Mouse (Mus musculus): ENCODE measurements around the gene Dnmt1. TPM values are rescaled to one million over a fixed set of nuclear protein-coding genes. Genes with fewer than 3 reads are reported as not detected.

Dnmt1 gene
- polyA plus RNA-seq, 1 experiment from 2014 or later = 51.5 TPM

- Histone ChIP-seq H3K36me3 (ENCODE audit: control insufficient read depth, insufficient read depth, low read length) (peaks cover 74% of the 10 kb centered on the region), H3K4me1 (ENCODE audit: control insufficient read depth, insufficient read depth, low read length) (peaks cover 5% of the 10 kb centered on the region)
- ATAC-seq (ENCODE audit: low FRiP score, low TSS enrichment) = no peak
Observed at GRCm38 (mm10) chr9:20893590-20894343, 65.9 kb downstream of the Dnmt1 start.

GRCm38 (mm10) chr9:20893069-20893468, 66.6 kb downstream of the Dnmt1 start:
- no peak overlapping the region for H3K4me3 ChIP-seq (replicated peaks; ENCODE audit: low read depth, low read length)
- H3K36me3 ChIP-seq (ENCODE audit: control insufficient read depth, insufficient read depth, low read length) = peaks cover 74% of the 10 kb centered on the region
- DNase-seq (no peak), ATAC-seq (ENCODE audit: low FRiP score, low TSS enrichment) (no peak)
- H3K9ac ChIP-seq (replicated peaks; ENCODE audit: low read length) = no peak overlapping the region
- H3K4me2 ChIP-seq (ENCODE audit: low read length) = no peak overlapping the region
- no peaks in the 10 kb centered on the region for H3K27me3 ChIP-seq (ENCODE audit: control insufficient read depth, insufficient read depth, low read length)
- no peak overlapping the region for H3K27ac ChIP-seq (replicated peaks; ENCODE audit: low read depth, low read length)
- peaks cover 5% of the 10 kb centered on the region for H3K4me1 ChIP-seq (ENCODE audit: control insufficient read depth, insufficient read depth, low read length)
- WGBS = 67% methylated on average over 5 of the region's 5 CpGs
- no peaks in the 10 kb centered on the region for H3K9me3 ChIP-seq (ENCODE audit: control insufficient read depth, low read length)

More at GRCm38 (mm10) chr9:20893590-20894343, 65.9 kb downstream of the Dnmt1 start:
- no peak overlapping the region for H3K4me3 ChIP-seq (replicated peaks; ENCODE audit: low read depth, low read length)
- WGBS = 88% methylated on average over 13 of the region's 13 CpGs
- no peak for DNase-seq
- H3K9ac ChIP-seq (replicated peaks; ENCODE audit: low read length) = no peak overlapping the region
- H3K27me3 ChIP-seq (ENCODE audit: control insufficient read depth, insufficient read depth, low read length) = no peaks in the 10 kb centered on the region
- no peak overlapping the region for H3K27ac ChIP-seq (replicated peaks; ENCODE audit: low read depth, low read length)
- H3K4me2 ChIP-seq (ENCODE audit: low read length) = no peak overlapping the region
- H3K9me3 ChIP-seq (ENCODE audit: control insufficient read depth, low read length) = no peaks in the 10 kb centered on the region

DNA sequence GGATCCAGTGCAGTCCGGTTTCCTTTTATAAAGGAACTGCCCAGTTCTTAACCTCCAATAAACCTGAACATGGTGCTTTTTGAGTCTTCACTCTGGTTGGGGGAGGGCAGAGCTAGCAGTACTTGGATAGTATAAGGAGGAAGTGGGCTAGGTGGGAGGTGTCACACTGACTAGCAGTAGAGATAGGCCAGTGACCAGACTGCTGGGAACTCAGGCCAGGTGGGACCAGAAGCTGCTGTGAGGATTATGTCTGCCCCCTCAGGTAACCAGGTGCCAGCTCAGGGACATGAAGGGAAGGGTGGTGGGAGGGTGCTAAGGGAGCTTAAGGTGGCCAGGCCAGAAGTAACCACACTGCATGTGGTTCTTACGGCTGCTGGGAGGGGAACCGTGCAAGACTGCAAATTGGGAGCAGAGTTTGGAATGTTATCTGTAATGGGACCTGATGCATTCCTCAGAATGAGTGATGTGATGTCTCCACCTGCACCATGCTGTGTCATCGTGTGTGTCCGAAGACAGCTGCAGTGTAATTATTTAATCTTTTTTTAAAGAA, 67.5 kb downstream of the Dnmt1 start:
- ATAC-seq (ENCODE audit: low FRiP score, low TSS enrichment) = no peak
- H3K4me1 ChIP-seq (ENCODE audit: control insufficient read depth, insufficient read depth, low read length) = no peaks in the 10 kb centered on the region
- H3K9ac ChIP-seq (replicated peaks; ENCODE audit: low read length) = no peak overlapping the region
- H3K4me2 ChIP-seq (ENCODE audit: low read length) = no peak overlapping the region
- H3K9me3 ChIP-seq (ENCODE audit: control insufficient read depth, low read length) = no peaks in the 10 kb centered on the region
- no peaks in the 10 kb centered on the region for H3K27me3 ChIP-seq (ENCODE audit: control insufficient read depth, insufficient read depth, low read length)
- WGBS = 82% methylated on average over 5 of the region's 5 CpGs
- no peak overlapping the region for H3K27ac ChIP-seq (replicated peaks; ENCODE audit: low read depth, low read length)
- H3K4me3 ChIP-seq (replicated peaks; ENCODE audit: low read depth, low read length) = no peak overlapping the region
- H3K36me3 ChIP-seq (ENCODE audit: control insufficient read depth, insufficient read depth, low read length) = peaks cover 74% of the 10 kb centered on the region
- no peak for DNase-seq

- 86% methylated on average over 26 of the region's 26 CpGs for WGBS
- no peak for ATAC-seq (ENCODE audit: low FRiP score, low TSS enrichment)
Observed at GRCm38 (mm10) chr9:20891339-20892103, 68.2 kb downstream of the Dnmt1 start.

DNA sequence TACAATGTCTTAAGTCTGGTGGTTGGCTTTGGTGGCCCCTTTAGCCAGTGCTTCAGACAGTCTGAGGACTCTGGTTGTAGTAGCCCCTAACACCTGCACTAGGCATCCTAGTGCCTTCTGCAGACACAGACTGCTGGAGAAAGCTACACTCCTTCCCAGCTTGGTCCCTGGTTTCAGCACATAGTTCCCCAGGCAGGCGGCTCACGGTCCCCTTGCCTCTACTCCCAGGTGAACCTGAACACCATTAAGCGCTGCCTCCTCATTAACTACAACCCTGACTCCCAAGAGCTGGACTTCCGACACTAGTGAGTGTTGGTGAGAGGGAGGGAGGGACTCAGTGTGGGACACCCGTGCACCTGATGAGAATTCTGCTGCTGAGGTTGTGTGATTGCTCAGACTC, 69.3 kb downstream of the Dnmt1 start:
- ATAC-seq (ENCODE audit: low FRiP score, low TSS enrichment) = no peak
- Histone ChIP-seq H3K27me3 (ENCODE audit: control insufficient read depth, insufficient read depth, low read length) (no peaks in the 10 kb centered on the region), H3K4me1 (ENCODE audit: control insufficient read depth, insufficient read depth, low read length) (no peaks in the 10 kb centered on the region), H3K4me3 (replicated peaks; ENCODE audit: low read depth, low read length) (no peak overlapping the region), H3K4me2 (ENCODE audit: low read length) (no peak overlapping the region), H3K9me3 (ENCODE audit: control insufficient read depth, low read length) (no peaks in the 10 kb centered on the region), H3K27ac (replicated peaks; ENCODE audit: low read depth, low read length) (no peak overlapping the region), H3K36me3 (ENCODE audit: control insufficient read depth, insufficient read depth, low read length) (peaks cover 62% of the 10 kb centered on the region), H3K9ac (replicated peaks; ENCODE audit: low read length) (no peak overlapping the region)
- 93% methylated on average over 5 of the region's 5 CpGs for WGBS
- no peak for DNase-seq

More at GRCm38 (mm10) chr9:20891339-20892103, 68.2 kb downstream of the Dnmt1 start:
- no peak overlapping the region for H3K9ac ChIP-seq (replicated peaks; ENCODE audit: low read length)
- no peak overlapping the region for H3K4me3 ChIP-seq (replicated peaks; ENCODE audit: low read depth, low read length)
- DNase-seq = no peak
- H3K4me1 ChIP-seq (ENCODE audit: control insufficient read depth, insufficient read depth, low read length) = no peaks in the 10 kb centered on the region
- H3K36me3 ChIP-seq (ENCODE audit: control insufficient read depth, insufficient read depth, low read length) = peaks cover 71% of the 10 kb centered on the region
- no peak overlapping the region for H3K4me2 ChIP-seq (ENCODE audit: low read length)
- no peaks in the 10 kb centered on the region for H3K27me3 ChIP-seq (ENCODE audit: control insufficient read depth, insufficient read depth, low read length)
- H3K9me3 ChIP-seq (ENCODE audit: control insufficient read depth, low read length) = no peaks in the 10 kb centered on the region
- H3K27ac ChIP-seq (replicated peaks; ENCODE audit: low read depth, low read length) = no peak overlapping the region

DNA sequence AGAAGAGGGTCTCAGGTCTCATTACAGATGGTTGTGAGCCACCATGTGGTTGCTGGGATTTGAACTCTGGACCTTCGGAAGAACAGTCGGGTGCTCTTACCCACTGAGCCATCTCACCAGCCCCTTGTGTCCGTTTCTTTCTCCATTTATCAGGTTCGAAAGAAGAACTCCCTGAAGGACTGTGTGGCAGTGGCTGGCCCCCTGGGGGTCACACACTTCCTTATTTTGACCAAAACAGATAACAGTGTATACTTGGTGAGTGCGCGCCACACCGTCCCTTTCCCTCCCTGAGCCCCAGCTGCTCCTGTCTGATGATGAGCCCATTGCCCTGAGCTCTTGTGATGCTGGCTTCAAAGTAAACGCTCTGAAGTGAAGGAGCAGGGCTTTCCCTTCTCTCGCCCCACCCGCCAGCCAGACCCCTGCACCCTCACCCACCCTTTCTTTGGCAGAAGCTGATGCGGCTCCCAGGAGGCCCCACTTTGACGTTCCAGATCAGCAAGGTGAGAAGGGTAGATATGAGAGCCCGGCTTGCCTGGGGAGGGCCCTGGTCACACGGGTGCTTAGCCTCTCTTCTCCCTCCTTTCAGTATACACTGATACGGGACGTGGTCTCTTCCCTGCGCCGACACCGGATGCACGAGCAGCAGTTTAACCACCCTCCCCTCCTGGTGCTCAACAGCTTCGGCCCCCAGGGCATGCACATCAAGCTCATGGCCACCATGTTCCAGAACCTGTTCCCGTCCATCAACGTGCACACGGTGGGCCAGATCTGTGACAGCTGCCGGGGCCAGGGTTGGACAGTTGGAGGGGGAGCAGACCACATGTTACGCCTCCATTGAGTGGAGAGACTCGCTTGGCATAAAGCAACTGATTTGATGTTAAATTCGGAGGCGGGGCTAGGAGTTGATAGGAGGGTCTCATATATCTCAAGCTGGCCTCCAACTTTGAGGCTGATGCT, 70.2 kb downstream of the Dnmt1 start:
- Histone ChIP-seq H3K4me3 (replicated peaks; ENCODE audit: low read depth, low read length) (0 out of 2 replicates have a peak overlapping the region, but pooled peaks have one; percentile 86), H3K27me3 (ENCODE audit: control insufficient read depth, insufficient read depth, low read length) (no peaks in the 10 kb centered on the region), H3K36me3 (ENCODE audit: control insufficient read depth, insufficient read depth, low read length) (peaks cover 52% of the 10 kb centered on the region), H3K9me3 (ENCODE audit: control insufficient read depth, low read length) (no peaks in the 10 kb centered on the region), H3K4me2 (ENCODE audit: low read length) (peak overlapping the region; percentile 87), H3K4me1 (ENCODE audit: control insufficient read depth, insufficient read depth, low read length) (no peaks in the 10 kb centered on the region), H3K27ac (replicated peaks; ENCODE audit: low read depth, low read length) (no peak overlapping the region), H3K9ac (replicated peaks; ENCODE audit: low read length) (no peak overlapping the region)
- no peak for ATAC-seq (ENCODE audit: low FRiP score, low TSS enrichment)
- DNase-seq = no peak
- 89% methylated on average over 29 of the region's 29 CpGs for WGBS

DNA sequence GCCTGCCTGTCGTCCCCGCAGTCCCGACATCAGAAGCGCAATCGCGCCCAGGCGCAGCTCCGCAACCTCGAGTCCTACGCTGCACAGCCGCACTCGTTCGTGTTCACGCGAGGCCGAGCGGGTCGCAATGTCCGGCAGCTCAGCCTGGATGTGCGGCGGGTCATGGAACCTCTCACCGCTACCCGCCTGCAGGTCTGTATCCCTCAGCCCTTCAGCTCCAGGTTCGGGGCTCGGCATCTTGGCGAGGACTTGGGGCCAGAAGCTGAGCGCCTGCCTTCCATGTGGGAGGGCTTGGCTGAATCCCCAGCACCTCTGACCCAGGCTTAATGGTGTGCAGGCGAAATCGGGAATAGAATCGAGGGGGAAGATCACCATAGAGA, 71.3 kb downstream of the Dnmt1 start:
- peaks cover 41% of the 10 kb centered on the region for H3K36me3 ChIP-seq (ENCODE audit: control insufficient read depth, insufficient read depth, low read length)
- H3K4me3 ChIP-seq (replicated peaks; ENCODE audit: low read depth, low read length) = peak overlapping the region; percentile 86
- ATAC-seq (ENCODE audit: low FRiP score, low TSS enrichment) (no peak; the same call in none of the 2 replicates), DNase-seq (no peak)
- H3K9ac ChIP-seq (replicated peaks; ENCODE audit: low read length) = peak overlapping the region; percentile 73
- peak overlapping the region; percentile 87 for H3K4me2 ChIP-seq (ENCODE audit: low read length)
- H3K4me1 ChIP-seq (ENCODE audit: control insufficient read depth, insufficient read depth, low read length) = no peaks in the 10 kb centered on the region
- WGBS = under 1% methylated on average over 30 of the region's 30 CpGs
- H3K9me3 ChIP-seq (ENCODE audit: control insufficient read depth, low read length) = no peaks in the 10 kb centered on the region
- peak overlapping the region; percentile 61 for H3K27ac ChIP-seq (replicated peaks; ENCODE audit: low read depth, low read length)
- H3K27me3 ChIP-seq (ENCODE audit: control insufficient read depth, insufficient read depth, low read length) = no peaks in the 10 kb centered on the region

Data from midbrain, embryonic 14.5 days (tissue).